Mouse (Mus musculus) G1E-ER4 (cell line): ENCODE data around the gene Ddah2. TPM values are rescaled to one million over a fixed set of nuclear protein-coding genes. Genes with fewer than 3 reads are reported as not detected.
A peak's percentile ranks its signal among the peaks of the same experiment; 100 is the strongest.

Experiments
- GATA1 ChIP-seq: IDR thresholded peaks from one replicate; pipeline ENCODE4 v1.8.0; 2012; ENCODE audit warnings: low read length, inconsistent platforms
- polyA plus RNA-seq: library from polyadenylated mRNA; stranded (reverse); fragments of >175 nt; gene quantifications from 2 replicates; pipeline ENCODE4 v1.2.3, GENCODE M21; 2012

Gene Ddah2
- 156 and 185 TPM in 2 replicates for polyA plus RNA-seq

GRCm38 (mm10) chr17:35058911-35059892, at the start of gene Ddah2:
Gene Ddah2 (plus strand): TSS chr17:35059035.
- no peak for TF ChIP-seq GATA1

DNA sequence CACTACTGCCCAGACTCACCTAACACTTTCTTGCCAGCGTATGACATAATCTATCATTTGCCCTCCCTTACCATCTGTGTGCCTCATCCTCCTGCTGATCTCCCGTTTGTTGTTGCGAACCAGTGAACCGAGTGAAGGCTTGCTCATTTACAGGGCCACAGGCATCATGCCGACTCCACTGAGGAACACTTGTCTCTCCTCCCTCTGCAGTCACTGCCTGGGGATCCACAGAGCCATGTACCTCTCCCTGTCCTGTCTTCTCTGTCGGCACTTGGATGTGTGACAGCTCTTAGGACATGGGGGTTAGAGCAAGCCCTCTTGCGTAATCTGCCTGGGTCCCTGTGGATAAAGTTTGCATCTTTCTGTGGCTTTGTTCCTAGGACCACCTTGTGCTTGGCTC, 49.2 kb upstream of the Ddah2 start:
- TF ChIP-seq GATA1: no peak

DNA sequence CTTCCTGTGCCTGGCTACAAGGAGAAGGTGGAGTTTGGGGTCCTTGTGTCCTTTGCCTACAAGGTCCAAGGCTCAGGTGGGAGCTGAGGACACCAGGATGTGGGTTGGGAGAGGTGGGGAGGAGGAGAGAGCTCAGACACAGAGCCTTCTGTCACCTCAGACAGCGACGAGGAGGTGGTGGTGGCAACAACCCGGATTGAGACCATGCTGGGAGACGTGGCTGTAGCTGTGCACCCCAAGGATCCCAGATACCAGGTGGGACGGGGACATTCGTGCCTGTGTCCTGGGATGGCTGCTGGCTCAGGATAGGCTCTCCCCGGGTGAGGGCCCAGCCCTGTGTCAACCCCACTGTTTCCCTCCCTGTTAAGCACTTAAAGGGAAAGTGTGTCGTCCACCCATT, 47.4 kb upstream of the Ddah2 start:
- TF ChIP-seq GATA1: no peak

- no peak for TF ChIP-seq GATA1
Observed at GRCm38 (mm10) chr17:35012430-35012829, 46.4 kb upstream of the Ddah2 start.

DNA sequence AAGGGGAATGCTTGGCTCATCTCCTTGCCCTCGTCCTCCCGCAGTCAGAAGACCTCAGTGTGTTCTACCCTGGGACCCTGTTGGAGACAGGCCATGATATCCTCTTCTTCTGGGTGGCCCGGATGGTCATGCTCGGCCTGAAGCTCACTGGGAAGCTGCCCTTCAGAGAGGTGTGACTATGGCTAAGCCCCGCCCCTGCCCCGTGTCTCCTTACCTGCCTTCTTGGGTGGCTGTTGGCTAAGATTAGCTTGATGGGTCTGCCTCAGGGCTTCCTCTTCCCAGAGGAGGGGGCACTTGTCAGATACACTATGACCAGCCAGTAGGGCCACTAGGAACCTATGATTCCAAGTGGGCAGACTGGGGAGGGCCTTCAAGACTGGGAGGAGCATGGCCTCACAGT, 45.6 kb upstream of the Ddah2 start:
- no peak for TF ChIP-seq GATA1

GRCm38 (mm10) chr17:35015296-35015695, 43.5 kb upstream of the Ddah2 start:
- no peak for TF ChIP-seq GATA1

DNA sequence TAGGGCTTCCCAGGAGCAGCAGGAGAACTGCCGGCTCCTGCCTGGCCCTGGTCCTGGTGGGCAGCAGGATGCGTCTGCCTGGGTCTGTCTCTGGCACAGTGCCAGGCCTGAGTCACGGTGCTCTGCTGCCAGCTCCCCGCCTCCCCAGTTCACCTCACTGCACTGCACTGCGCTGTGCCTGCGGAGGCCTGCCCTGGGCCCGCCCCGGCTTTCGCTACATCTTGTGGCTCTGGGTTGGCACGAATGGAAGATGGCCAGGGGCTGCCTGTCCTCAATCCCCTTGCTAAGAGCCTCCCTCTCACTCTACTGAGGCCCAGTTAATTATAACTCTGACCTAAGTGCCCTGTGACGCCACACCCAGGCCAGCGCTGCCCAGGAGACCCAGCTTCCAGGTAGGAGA, 42.5 kb upstream of the Ddah2 start, which contains the start of gene Vwa7:
Gene Vwa7 (plus strand): TSS at position 204 of the 400 bp plus-strand sequence.
- TF ChIP-seq GATA1: no peak

DNA sequence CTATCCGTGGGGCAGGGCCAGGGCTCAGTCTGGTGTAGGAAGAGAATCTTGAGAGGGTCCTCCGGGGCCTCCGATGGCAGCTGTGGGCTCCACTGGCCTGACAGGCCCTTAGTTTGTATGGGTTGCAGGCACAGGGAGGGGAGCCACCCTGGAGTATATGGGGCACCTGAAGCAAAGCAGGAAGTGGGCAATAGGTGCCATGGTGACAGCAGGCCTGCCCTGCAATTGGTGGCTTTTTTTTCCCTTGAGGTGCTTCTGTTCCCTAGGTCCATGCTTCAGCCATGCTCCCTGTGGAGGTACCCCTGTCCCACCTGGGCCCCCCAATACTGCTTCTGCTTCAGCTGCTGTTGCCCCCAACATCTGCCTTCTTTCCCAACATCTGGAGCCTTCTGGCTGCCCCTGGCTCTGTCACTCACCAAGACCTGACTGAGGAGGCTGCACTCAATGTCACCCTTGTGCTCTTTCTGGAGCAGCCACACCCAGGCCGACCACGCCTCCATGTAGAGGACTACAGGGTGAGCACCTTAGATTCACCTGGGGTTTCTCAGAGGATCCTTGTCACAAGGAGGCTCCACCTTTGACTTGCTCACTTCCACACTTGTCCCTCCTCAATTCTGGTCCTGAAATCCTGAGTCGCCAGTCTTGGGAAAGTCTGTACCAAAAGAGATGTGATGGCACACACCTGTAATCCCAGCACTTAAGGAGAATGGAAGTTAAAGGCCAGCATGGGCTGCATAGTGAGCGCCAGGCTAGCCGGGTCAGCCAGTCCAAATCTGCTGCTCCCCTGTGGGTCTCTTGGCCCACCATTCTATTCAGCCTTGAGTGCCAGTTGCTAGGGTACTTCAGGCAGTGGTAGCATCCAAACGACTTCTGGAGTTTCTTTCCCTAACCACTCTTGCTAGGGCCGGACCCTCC, 41.8 kb upstream of the Ddah2 start:
- no peak for TF ChIP-seq GATA1

GRCm38 (mm10) chr17:35017706-35018030, 41.2 kb upstream of the Ddah2 start:
- TF ChIP-seq GATA1: no peak

DNA sequence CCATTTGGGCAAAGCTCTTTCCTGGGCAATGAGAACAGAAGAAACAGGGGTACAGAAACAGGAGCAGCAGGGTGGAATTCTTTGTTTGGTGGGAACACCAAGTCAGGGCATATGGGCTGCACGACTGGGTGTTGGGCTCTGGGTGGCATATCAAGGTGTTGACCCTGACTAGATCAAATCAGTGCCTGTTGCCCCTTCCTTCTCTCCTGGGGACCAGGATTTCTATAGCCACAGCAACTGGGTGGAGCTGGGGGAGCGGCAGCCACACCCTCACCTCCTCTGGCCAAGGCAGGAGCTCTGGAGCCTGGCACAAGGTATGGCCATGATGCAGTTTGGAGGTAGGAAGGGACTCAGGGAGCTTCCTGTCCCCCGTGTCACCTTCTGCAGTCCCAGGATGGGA, 40.7 kb upstream of the Ddah2 start:
- TF ChIP-seq GATA1: no peak

GRCm38 (mm10) chr17:35019894-35020293, 38.9 kb upstream of the Ddah2 start:
- no peak for TF ChIP-seq GATA1

DNA sequence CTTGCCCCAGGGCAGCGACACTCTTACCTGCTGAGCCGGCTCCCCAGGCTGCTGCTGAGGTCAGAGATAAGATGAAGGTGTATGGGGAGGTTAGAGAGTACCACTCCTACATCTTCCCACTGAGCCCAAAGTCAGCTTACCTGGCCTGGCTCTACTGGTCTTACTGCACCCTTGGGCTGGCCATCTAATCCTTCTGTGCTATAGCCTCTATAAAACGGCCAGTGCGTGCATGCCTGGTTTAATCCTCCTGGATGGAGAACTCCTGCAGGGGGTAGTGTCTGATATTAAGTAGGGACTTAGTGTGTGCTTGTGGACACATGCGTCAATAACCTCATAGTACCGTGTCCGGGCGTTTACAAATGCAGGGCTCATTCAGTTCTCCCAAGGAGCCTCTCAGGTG, 38.3 kb upstream of the Ddah2 start:
- no peak for TF ChIP-seq GATA1

GRCm38 (mm10) chr17:35021163-35021808, 37.5 kb upstream of the Ddah2 start:
- no peak for TF ChIP-seq GATA1

- peak; percentile 100 for TF ChIP-seq GATA1
Observed at GRCm38 (mm10) chr17:35021842-35022477, 36.9 kb upstream of the Ddah2 start.

DNA sequence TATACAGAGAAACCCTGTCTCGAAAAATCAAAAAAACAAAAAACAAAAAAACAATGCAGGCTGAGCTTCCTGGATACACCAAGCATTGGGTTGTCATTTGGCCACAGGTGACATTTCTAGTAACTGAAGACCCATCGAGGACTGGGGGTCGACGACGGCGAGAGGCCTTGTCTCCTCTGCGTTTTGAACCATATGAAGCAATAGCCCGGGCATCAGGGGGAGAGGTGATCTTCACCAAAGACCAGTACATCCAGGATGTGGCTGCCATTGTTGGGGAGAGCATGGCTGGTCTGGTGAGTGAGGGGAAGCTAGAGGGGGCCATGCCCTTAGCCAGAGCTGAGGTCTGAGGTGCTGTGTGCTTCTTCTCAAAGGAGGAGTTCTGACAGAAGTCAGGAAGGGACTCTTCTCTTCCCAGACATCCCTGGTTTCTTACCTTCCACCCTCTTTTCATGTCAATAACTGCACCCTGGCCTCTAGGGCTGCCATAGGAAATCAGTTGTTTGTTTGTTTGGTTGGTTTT, 36.2 kb upstream of the Ddah2 start:
- no peak for TF ChIP-seq GATA1
